Mouse (Mus musculus): ENCODE data around the gene Sct.

DNA sequence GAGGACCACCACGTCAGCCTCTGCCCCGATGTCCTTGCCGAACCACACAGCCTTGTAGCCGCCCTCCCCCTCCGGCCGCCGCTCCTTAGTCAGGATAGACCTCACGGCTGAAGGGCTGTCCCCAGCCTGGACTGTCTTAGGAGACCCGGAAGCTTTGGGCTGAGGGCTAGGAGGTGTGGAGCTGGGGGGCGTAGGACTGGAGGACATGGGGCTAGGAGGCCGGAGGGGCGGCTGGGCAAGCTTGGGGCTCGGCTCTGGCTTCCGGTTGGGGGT is 9.7 kb downstream of the Sct start:
- no peak for TF ChIP-seq E2F4 (IDR thresholded peaks at IDR 0.05; ENCODE audit: insufficient read depth)
- no peak for TF ChIP-seq MAX (IDR thresholded peaks at IDR 0.05; ENCODE audit: low read depth)
- TF ChIP-seq MYOG (IDR thresholded peaks at IDR 0.05; ENCODE audit: control insufficient read depth in 1 of 3, insufficient read depth in 1 of 3, insufficient read length in 2 of 3, low read depth in 2 of 3): no peak

Measured in myocyte (in vitro differentiated cells).